Mouse (Mus musculus) small intestine, adult 10 weeks (tissue): ENCODE results near the gene Tns1. TPM values are rescaled to one million over a fixed set of nuclear protein-coding genes. Genes with fewer than 3 reads are reported as not detected.

Experiments
- polyA plus RNA-seq: library from polyadenylated mRNA; stranded (reverse); fragments of 350-450 nt; fragmentation: Illumina TruSeq; extraction: RNeasy Lipid Tissue Mini Kit (QIAGEN cat#74804); gene quantifications from one replicate; pipeline ENCODE4 v1.2.3, GENCODE M21; 2014; ENCODE audit warnings: low replicate concordance

Tns1 gene
- polyA plus RNA-seq, result 4.3 TPM

DNA sequence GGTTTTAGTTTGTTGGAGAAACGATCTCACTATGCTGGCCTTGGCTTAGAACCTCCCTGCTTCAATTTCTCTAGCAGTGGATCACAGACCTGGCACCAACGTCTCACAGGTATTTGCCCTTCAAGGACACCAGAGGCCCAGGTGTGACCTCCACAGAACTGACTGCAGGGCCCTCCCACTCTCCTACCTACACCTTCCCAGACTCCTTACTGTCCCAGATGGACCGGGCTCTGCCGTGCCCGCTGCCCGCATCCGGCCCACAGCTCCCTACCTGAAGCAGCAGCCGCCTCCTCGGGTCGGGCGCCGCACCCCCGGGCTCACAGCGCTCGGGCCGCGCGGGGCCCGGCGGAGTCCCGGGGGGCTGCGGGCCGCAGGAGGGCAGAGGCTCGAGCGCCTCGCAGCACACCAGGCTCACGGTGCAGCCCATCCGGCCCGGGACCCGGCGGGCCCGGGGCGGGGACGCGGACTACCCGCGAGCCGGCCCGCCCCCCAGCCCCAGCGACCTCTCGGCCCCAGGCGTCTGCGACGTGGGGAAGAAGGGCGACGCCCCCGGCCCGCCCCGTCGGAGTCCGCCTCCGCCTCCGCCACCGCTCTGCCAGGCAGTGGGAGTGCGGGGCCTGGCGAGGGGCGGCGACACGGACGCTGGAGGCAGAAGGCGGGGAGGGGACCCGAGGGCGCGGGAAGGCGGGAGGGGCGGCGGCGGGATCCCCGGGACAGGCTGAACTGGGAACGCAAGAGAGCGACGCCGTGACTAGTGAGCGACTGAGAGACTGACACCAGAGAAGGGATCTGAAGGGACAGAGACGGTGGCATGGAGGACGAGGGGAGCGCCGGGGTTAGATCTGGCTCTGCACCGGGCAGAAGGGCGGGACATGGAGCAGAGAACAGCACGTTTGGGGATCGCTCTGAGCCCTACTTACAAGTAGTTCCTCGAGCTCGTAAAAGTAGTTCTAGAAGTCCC is at the start of gene Tns1:
Gene Tns1, minus strand, starts transcription at position 429 of the 961 bp plus-strand sequence.

DNA sequence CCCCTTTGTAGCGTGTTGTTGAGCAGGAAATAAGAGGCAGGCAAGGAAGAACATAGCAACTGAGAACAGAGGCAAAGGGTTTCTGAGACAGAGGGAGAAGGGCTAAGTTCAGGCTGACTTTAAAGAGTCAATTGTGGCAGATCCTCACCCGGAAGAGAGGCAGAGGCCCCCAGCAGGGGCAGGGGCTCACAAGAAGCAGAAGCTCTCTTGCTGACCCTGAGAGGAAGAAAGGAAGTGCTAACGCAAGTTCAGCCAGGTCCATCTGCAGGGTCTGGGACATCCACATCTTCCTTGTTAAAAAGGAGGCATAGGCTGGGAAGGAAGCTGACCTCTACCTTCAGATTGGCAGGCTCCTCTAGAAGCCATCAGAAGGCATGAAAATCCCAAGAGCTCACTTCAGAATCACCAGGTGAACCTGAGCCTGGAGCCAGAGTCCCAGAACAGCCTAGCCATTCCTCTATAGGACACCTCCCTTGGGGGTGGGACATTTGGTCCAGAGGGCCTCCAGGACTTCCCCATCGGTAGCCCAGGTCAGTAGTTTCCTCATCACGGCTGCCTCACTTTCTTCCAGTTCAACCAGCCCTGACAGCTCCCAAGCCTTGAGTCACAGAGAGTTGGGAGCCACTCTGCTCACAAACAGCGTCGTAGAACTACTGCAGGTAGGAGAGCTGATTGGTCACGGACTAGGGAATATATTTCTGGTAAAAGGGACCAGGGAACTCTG is 29.4 kb upstream of the Tns1 start, which contains the start of gene Cxcr2:
Gene Cxcr2, plus strand, starts transcription at position 529 of the 724 bp plus-strand sequence.

DNA sequence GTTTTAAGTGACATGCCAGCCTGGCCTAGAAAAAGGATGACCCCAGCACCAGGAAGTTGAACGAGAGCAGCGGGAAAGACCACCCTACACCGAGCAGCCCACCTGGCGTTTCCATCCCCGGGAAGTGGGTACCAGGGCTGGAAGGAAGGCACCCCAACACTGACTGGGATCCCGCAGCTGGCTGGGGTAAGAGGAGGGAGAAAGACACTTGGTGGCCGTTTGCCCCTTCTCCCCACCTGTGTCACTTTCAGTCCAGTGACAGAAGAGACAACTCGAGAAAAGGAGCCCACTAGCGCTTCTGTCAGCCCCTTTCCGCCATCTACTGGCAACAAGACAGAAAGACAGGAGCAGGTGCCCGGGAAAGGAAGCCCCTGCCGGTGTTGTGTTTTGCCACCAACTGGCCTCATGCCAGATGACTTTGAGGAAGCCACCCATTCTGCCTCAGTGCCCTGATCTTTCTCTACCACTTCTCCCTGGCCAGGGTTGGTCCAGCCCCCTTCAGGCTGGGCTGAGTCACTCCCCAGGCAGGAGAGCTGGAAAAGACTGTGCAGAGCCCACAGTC is 823 bp upstream of the Tns1 start, which contains the start of gene Rufy4:
Gene Rufy4, plus strand, starts transcription at position 551 of the 562 bp plus-strand sequence.

Other genes starting within 250 kb of the Tns1 start
- gene Rufy4, start 1.1 kb upstream of the Tns1 start, polyA plus RNA-seq, result not detected
- 0.41 TPM for gene Cxcr2, start 29.5 kb upstream of the Tns1 start, polyA plus RNA-seq
- not detected for gene Cxcr1, start 70.2 kb upstream of the Tns1 start, polyA plus RNA-seq
- 782 TPM for gene Arpc2, start 111.6 kb upstream of the Tns1 start, polyA plus RNA-seq
- gene Gpbar1, start 154.1 kb upstream of the Tns1 start, polyA plus RNA-seq, result not detected
- 1.4 TPM for gene Aamp, start 160.3 kb upstream of the Tns1 start, polyA plus RNA-seq
- gene Pnkd, start 160.5 kb upstream of the Tns1 start, polyA plus RNA-seq, result 2.5 TPM
- gene Tmbim1, start 181.2 kb upstream of the Tns1 start, polyA plus RNA-seq, result 54.5 TPM
- 0.22 TPM for gene Catip, start 237.7 kb upstream of the Tns1 start, polyA plus RNA-seq